Mouse (Mus musculus): ENCODE measurements around the gene Vdr. TPM values are rescaled to one million over a fixed set of nuclear protein-coding genes. Genes with fewer than 3 reads are reported as not detected.

Gene Vdr
- total RNA-seq, 2 experiments from 2014 or later, result 0.07 TPM; not detected in 1

- peak; percentile 57 to 76 for DNase-seq (ENCODE audit: low spot score in 2 of 2)
Observed at GRCm38 (mm10) chr15:97831242-97831986, 79.0 kb downstream of the Vdr start.

- DNase-seq (ENCODE audit: low spot score in 2 of 2), result peak; percentile 44 to 62
Observed at GRCm38 (mm10) chr15:97830788-97831241, 79.6 kb downstream of the Vdr start.

GRCm38 (mm10) chr15:97830253-97830787 lies 80.1 kb downstream of the Vdr start:
- DNase-seq (ENCODE audit: low spot score in 2 of 2), result peak in 1 of 2 experiments; percentile 43

GRCm38 (mm10) chr15:97829432-97829831 lies 81.0 kb downstream of the Vdr start:
- DNase-seq (ENCODE audit: low spot score in 2 of 2), result no peak

GRCm38 (mm10) chr15:97828901-97829338 lies 81.5 kb downstream of the Vdr start:
- no peak for DNase-seq (ENCODE audit: low spot score in 2 of 2)

GRCm38 (mm10) chr15:97828221-97828842 lies 82.1 kb downstream of the Vdr start:
- DNase-seq (ENCODE audit: low spot score in 2 of 2), result no peak

- DNase-seq (ENCODE audit: low spot score in 2 of 2), result no peak
Observed at GRCm38 (mm10) chr15:97827401-97827800, 83.0 kb downstream of the Vdr start.

- DNase-seq (ENCODE audit: low spot score in 2 of 2), result no peak
Observed at GRCm38 (mm10) chr15:97826588-97827261, 83.7 kb downstream of the Vdr start.

- no peak for DNase-seq (ENCODE audit: low spot score in 2 of 2)
Observed at GRCm38 (mm10) chr15:97825941-97826587, 84.4 kb downstream of the Vdr start.

GRCm38 (mm10) chr15:97825071-97825940 lies 85.1 kb downstream of the Vdr start:
- peak; percentile 68 to 75 for DNase-seq (ENCODE audit: low spot score in 2 of 2)

- peak in 1 of 2 experiments; percentile 35 for DNase-seq (ENCODE audit: low spot score in 2 of 2)
Observed at GRCm38 (mm10) chr15:97824042-97824441, 86.4 kb downstream of the Vdr start.

GRCm38 (mm10) chr15:97823479-97823878 lies 87.0 kb downstream of the Vdr start:
- DNase-seq (ENCODE audit: low spot score in 2 of 2), result no peak

GRCm38 (mm10) chr15:97822545-97823228 lies 87.7 kb downstream of the Vdr start:
- peak in 1 of 2 experiments; percentile 4 for DNase-seq (ENCODE audit: low spot score in 2 of 2)

GRCm38 (mm10) chr15:97821983-97822363 lies 88.5 kb downstream of the Vdr start:
- no peak for DNase-seq (ENCODE audit: low spot score in 2 of 2)

GRCm38 (mm10) chr15:97821321-97821982 lies 89.0 kb downstream of the Vdr start:
- no peak for DNase-seq (ENCODE audit: low spot score in 2 of 2)

GRCm38 (mm10) chr15:97819937-97820336 lies 90.5 kb downstream of the Vdr start:
- no peak for DNase-seq (ENCODE audit: low spot score in 2 of 2)

GRCm38 (mm10) chr15:97816199-97816994 lies 94.0 kb downstream of the Vdr start:
- DNase-seq (ENCODE audit: low spot score in 2 of 2), result no peak

- no peak for DNase-seq (ENCODE audit: low spot score in 2 of 2)
Observed at GRCm38 (mm10) chr15:97815254-97815653, 95.2 kb downstream of the Vdr start.
